Mouse (Mus musculus): ENCODE measurements around the gene Foxc1.

Gene Foxc1

DNA sequence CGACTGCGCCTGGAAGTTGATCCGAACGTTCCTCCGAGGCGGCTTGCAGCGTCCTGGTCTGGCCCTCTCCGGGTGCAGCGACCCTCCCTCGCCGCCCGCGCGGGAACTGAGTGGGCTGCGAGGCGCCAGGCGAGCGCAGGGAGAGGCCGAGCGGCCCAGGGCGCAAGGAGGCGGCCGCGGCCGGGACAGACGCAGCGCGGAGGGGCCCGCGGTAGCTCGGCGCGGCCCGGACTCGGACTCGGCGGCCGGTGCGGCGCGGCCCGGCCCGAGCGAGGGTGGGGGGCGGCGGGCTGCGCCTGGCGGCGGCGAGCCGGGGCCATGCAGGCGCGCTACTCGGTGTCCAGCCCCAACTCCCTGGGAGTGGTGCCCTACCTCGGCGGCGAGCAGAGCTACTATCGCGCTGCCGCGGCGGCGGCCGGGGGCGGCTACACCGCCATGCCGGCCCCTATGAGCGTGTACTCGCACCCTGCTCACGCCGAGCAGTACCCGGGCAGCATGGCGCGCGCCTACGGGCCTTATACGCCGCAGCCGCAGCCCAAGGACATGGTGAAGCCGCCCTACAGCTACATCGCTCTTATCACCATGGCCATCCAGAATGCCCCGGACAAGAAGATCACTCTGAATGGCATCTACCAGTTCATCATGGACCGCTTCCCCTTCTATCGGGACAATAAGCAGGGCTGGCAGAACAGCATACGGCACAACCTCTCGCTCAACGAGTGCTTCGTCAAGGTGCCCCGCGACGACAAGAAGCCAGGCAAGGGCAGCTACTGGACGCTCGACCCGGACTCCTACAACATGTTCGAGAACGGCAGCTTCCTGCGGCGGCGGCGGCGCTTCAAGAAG lies 680 bp downstream of the Foxc1 start:
- DNase-seq, result no peak

- DNase-seq, result no peak
Observed at GRCm38 (mm10) chr13:31807736-31808115, 1.3 kb downstream of the Foxc1 start.

DNA sequence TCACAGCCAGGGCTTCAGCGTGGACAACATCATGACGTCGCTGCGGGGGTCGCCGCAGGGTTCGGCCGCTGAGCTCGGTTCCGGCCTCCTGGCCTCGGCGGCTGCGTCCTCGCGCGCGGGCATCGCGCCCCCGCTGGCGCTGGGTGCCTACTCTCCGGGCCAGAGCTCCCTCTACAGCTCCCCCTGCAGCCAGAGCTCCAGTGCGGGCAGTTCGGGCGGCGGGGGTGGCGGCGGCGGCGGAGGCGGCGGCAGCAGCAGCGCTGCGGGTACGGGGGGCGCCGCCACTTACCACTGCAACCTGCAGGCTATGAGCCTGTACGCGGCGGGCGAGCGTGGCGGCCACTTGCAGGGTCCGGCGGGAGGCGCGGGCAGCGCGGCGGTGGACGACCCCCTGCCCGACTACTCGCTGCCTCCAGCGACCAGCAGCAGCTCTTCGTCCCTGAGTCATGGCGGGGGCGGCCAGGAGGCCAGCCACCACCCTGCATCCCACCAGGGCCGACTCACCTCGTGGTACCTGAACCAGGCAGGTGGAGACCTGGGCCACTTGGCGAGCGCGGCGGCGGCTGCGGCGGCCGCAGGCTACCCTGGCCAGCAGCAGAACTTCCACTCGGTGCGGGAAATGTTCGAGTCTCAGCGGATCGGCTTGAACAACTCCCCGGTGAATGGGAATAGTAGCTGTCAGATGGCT lies 1.8 kb downstream of the Foxc1 start:
- DNase-seq, result no peak

DNA sequence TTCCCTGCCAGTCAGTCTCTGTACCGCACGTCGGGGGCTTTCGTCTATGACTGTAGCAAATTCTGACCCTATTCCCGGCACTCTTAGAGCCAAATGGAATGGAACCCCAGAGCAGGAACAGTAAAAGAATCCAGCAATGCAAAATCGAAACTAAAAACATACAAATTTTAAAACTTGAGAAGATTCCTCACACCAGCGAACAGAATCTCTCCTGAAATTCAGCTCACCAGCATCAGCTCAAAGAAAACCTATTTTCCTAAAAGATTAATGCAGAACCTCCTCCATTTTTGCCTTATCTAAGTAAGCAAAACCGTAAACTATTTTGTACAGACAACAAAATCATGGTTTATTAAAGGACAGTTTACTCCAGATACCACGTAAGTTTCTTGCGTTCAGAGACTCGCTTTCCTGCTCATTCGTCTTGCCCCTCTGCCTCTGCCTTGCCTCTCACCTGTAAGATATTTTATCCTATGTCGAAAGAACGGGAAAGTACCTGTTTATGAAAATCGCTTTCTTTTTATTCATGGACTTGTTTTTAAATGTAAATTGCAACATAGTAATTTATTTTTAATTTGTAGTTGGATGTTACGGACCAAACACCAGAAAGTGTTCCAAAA lies 2.5 kb downstream of the Foxc1 start:
- DNase-seq, result no peak

DNA sequence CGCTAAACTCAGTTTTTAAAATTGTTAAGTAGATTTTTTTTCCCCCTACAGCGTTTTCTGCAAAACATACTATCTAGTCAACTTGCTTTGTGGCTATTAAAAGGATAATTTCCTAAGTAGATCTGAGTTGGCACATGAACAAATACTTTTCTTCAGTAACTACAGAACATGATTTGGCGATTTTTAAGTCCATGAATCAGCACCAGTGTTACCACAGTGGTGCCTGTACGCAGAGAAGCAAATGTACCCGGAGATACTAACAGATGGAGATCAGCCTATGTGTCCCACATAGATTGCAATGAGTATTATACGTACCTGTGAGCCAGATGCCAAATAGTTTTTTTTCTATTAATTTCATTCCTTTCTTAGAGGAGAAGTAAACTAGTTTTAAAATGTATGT lies 3.3 kb downstream of the Foxc1 start:
- no peak for DNase-seq

DNA sequence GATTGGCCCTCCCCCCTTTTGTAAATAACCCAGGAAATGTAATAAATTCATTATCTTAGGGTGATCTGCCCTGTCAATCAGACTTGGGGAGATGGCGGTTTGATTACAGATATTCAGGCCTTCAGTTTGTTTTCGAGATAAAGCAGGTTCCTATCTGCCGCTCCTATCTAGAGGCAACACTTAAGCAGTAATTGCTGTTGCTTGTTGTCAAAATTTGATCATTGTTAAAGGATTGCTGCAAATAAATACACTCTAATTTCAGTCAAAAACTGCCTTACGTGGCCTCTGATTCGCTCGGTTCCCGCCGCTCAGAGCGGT lies 3.9 kb downstream of the Foxc1 start:
- no peak for DNase-seq

DNA sequence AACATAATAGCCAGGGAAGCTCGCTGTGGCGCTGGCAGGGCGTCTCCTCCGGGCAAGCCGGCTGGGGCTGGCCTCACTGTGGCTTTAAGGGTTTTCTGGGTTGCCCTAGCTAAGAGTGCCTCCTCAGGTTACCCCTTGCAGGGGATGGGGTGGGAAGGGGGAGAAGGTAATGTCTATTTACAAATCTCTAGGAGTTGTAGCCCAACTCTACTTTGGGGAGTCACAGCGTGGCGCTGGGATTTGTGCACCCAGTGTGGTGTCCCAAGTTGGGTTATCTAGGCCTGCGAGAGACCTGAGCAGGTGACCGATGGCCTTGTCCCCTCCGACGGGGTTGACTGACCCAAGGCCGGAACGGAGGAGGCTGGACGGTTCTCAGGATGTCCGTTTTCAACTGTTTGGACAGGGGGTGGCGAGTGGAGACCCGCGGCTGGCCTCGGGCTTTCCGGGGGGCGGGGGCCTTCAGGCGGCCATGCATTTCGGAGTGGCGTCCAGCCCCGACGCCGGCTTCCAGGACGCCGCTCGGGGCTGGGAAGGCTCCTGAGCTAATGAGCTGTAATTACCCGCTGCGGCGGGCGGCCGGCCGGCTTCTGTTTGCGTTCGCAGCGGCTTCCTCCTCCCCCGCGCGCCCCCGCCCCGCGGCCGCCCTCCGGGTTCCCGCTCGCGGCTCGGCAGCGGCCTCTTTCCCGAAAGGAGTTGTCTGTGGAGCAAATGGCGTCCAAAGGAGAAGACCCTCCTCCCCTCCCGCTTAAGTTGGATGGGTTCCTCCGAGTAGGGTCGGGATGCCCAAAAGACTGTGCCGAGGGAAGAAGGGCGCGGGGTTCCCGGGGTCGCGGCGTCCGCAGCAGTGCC lies 4.5 kb downstream of the Foxc1 start:
- DNase-seq, result no peak

GRCm38 (mm10) chr13:31811542-31812021 lies 5.1 kb downstream of the Foxc1 start:
- no peak for DNase-seq

GRCm38 (mm10) chr13:31812701-31813100 lies 6.3 kb downstream of the Foxc1 start:
- no peak for DNase-seq

DNA sequence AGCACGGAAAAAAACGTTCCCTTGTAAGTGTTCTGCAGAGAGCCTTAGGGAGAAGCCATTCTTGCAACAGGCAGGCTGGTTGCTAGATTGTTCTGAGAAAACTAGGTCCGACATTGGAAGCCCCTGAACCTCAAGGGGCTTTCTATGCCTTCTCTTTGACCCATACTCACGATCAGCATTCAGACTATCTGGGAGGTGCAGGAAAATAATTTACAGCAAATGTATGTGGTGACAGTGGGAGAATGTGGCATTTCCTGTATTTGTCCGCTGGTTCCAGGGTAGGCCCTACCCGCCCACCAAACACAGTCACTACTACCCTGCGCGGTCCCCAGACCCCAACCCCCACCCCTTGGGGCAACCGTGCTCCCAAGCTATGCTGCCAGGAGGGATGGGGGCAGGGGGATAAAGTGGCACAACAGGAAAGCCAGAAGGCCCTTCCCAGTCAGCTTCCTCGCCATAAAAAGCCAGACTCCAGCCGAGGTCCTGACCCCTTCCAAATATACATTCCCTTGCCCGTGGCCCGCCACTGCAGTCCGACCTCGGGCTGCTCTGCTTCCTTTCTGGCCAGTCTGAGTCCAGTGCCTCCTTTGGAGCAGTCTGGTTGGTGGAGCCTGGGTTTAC lies 9.1 kb downstream of the Foxc1 start:
- no peak for DNase-seq

- no peak for DNase-seq
Observed at GRCm38 (mm10) chr13:31818337-31818736, 11.9 kb downstream of the Foxc1 start.

DNA sequence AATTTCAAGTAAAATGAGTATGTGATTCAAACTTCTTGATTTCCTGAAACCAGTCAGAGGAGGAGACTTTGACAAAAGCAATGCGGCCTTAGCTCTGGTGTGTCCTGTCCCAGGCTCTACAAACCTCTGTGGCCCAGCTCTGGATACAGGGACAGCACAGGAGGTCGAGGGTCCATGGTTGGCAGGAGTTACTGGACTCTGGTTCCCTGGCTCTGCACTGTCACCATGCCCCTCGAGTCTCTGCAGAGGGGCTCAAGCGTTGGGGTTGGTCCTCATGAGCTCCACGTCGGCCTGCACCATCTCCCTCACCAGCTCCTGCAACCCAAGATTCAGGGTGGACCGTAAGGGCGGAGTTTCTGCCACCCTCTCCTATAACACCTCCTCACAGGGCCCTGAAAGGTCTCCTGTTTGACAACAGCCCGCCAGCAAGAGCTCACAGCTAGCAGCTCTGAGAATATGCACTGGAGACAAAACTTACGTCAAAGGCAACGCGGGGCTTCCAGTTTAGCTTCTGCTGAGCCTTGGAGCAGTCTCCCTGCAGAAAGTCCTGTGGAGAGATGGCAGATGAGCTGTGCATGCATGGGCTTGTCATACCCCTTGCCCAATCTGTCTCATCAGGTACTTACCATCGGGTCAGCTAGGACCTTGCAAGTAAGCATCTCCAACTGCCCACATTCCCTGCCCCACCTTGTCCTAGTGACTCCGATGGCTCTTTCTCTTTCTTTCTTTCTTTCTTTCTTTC lies 13.4 kb downstream of the Foxc1 start:
- DNase-seq, result no peak

DNA sequence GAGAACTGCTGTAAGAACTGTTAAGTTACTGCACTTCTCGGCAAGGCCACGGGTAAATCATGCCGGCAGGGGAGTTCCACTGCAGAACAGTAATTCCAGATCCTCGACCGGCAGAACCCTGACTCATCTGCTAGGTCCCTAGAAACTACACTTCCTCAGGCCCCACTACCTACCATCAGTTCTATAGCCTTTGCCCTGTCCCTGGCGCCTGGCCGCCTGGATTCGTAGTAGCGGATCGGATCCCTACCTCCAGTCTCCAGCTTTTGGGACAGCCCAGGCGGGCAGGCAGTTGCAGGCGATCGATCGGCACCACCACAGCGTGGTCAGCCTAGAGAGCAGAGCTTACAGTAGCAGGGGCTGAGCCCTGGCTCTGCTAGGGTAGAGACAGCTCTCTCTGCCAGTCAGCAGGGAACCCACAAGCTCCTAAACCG lies 14.2 kb downstream of the Foxc1 start:
- no peak for DNase-seq

- DNase-seq, result no peak
Observed at GRCm38 (mm10) chr13:31821050-31821449, 14.6 kb downstream of the Foxc1 start.

DNA sequence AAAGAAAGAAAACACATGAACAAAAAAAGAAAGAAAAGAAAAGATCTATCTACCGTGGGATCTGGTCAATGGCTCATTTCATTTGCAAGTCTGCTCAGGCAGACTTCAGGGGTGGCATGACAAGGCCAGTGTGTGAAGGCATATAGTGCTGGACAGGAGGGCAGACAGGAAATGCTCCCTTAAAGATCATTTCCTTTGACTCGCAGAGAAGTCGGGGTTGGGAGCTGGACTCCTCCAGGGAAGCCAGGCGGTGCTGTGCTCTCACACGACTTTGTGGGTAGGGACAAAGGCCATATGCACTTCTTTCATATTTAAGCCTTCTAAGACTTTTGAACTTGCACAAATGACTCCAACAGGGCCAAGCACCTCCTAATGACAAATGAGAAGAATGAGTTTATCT lies 16.9 kb downstream of the Foxc1 start:
- DNase-seq, result no peak

GRCm38 (mm10) chr13:31825180-31825579 lies 18.7 kb downstream of the Foxc1 start:
- DNase-seq, result no peak

GRCm38 (mm10) chr13:31827160-31827559 lies 20.7 kb downstream of the Foxc1 start:
- DNase-seq, result no peak

- no peak for DNase-seq
Observed at GRCm38 (mm10) chr13:31827820-31828332, 21.4 kb downstream of the Foxc1 start.

DNA sequence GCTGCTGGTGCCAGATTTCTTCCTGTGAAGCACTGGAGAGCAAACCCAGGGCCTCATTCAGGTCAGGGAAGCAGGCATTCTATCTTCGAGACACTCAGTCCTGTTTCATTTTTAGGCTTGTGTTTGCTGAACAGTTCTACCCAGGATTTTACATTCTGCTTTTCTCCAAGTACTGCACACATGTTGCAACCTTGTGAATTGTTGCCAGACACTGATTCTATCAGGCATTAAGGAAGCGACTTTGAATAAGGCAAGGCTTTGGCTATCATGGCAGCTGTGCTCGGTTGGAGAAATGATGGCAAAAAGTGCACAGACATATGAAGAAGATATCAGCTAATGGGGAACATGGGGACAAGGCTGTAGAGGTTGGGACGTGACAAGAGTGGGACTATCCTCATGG lies 22.0 kb downstream of the Foxc1 start:
- DNase-seq, result no peak

- DNase-seq, result no peak
Observed at GRCm38 (mm10) chr13:31830332-31830731, 23.9 kb downstream of the Foxc1 start.

GRCm38 (mm10) chr13:31835802-31836201 lies 29.4 kb downstream of the Foxc1 start:
- no peak for DNase-seq

Data from kidney, adult 8-10 months (tissue).